Mouse (Mus musculus): ENCODE measurements around the gene Arid1b. TPM values are rescaled to one million over a fixed set of nuclear protein-coding genes. Genes with fewer than 3 reads are reported as not detected.

Arid1b gene
- polyA plus RNA-seq, 1 experiment from 2014 or later, result 14.8 TPM

- no peak overlapping the region for H3K4me2 ChIP-seq (replicated peaks)
- ATAC-seq, result no peak
- WGBS, result 67% methylated on average over 2 of the region's 2 CpGs
- 0 out of 2 replicates have a peak overlapping the region, but pooled peaks have one; percentile 16 for H3K9ac ChIP-seq (replicated peaks)
- H3K9me3 ChIP-seq, result no peaks in the 10 kb centered on the region
- H3K27me3 ChIP-seq, result no peaks in the 10 kb centered on the region
- no peak overlapping the region for H3K4me3 ChIP-seq (replicated peaks)
- H3K4me1 ChIP-seq (replicated peaks), result peaks cover 54% of the 10 kb centered on the region
- no peaks in the 10 kb centered on the region for H3K36me3 ChIP-seq
- H3K27ac ChIP-seq, result no peak overlapping the region
Observed at GRCm38 (mm10) chr17:5232180-5232579, 238.0 kb downstream of the Arid1b start.

- ATAC-seq, result no peak
- peaks cover 56% of the 10 kb centered on the region for H3K4me1 ChIP-seq (replicated peaks)
- 95% methylated on average over 1 of the region's 1 CpGs for WGBS
Observed at GRCm38 (mm10) chr17:5233991-5234390, 239.9 kb downstream of the Arid1b start.

GRCm38 (mm10) chr17:5235057-5235456 lies 240.9 kb downstream of the Arid1b start:
- ATAC-seq, result no peak
- WGBS, result 91% methylated on average over 9 of the region's 9 CpGs
- peaks cover 53% of the 10 kb centered on the region for H3K4me1 ChIP-seq (replicated peaks)

More at GRCm38 (mm10) chr17:5233991-5234390, 239.9 kb downstream of the Arid1b start:
- Histone ChIP-seq H3K27ac (no peak overlapping the region), H3K4me2 (replicated peaks) (no peak overlapping the region), H3K9ac (replicated peaks) (no peak overlapping the region), H3K9me3 (no peaks in the 10 kb centered on the region), H3K36me3 (no peaks in the 10 kb centered on the region), H3K4me3 (replicated peaks) (no peak overlapping the region), H3K27me3 (no peaks in the 10 kb centered on the region)

DNA sequence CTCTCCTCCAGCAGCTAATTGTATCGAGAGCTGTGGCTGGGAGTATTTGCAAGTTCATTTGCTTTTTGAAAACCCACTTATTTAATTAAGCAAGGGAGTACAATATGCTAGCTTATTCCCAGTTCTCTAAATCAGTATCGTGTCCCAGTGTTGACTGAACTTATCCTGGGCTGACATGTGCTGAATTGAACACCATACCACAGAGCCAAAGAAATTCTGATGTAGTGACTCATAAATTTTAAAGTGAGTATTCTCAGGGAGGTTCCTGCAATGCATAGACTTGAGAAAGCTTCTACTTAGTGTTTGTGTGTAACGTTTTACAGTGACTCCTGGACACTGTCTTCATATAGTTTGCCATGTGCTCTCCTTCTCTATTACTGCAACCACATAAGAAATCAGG lies 243.6 kb downstream of the Arid1b start:
- no peak for ATAC-seq

More at GRCm38 (mm10) chr17:5235057-5235456, 240.9 kb downstream of the Arid1b start:
- Histone ChIP-seq H3K9me3 (no peaks in the 10 kb centered on the region), H3K27me3 (no peaks in the 10 kb centered on the region), H3K4me3 (replicated peaks) (no peak overlapping the region), H3K36me3 (no peaks in the 10 kb centered on the region), H3K27ac (no peak overlapping the region), H3K9ac (replicated peaks) (no peak overlapping the region), H3K4me2 (replicated peaks) (no peak overlapping the region)

DNA sequence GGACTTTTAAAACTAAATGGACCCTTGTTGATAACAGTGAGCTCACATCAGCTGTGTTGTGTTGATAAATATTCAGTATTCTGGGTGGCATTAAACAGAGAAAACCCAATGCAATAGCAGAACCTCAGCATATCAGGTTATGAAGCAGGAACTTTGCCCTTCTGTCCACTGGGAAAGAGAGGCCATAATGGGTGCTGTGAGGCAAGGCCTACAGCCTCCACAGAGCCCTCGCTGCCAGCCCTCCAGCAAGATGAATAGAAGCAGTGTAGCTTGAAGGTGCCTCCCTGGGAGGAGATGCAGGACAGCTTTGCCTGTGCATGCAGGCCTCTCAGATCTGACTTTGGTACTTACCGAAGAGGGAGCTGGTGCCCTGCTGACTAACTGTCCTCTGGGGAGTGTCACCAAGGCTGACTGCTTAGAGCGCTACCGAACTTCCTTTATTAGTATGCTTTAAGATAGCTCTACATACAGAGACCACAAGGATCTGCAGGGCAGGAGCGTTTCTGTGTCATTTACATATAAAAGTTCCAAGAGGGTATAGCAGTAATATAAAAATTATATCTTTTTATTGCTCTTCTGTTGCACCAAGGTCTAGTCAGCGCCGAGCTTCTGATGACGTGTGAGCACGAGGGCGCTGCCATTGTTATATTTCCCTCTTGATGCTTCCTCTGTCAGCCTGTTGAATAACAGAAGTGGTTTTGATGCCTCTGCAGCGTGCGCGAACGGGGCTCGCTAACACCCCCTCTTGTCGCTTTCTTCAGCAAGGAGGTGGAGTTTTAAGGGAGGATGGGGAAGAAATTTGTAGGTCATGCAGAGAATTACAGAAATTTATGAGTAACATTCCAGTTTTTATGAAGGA lies 244.5 kb downstream of the Arid1b start:
- H3K4me3 ChIP-seq (replicated peaks), result no peak overlapping the region
- no peak overlapping the region for H3K9ac ChIP-seq (replicated peaks)
- 47% methylated on average over 16 of the region's 16 CpGs for WGBS
- no peak overlapping the region for H3K4me2 ChIP-seq (replicated peaks)
- no peaks in the 10 kb centered on the region for H3K27me3 ChIP-seq
- no peak overlapping the region for H3K27ac ChIP-seq
- H3K9me3 ChIP-seq, result no peaks in the 10 kb centered on the region
- H3K36me3 ChIP-seq, result no peaks in the 10 kb centered on the region
- peaks cover 42% of the 10 kb centered on the region for H3K4me1 ChIP-seq (replicated peaks)
- 0 out of 2 replicates have a peak, but pooled peaks have one; percentile 45 for ATAC-seq

More for the DNA sequence above, 243.6 kb downstream of the Arid1b start:
- no peak overlapping the region for H3K9ac ChIP-seq (replicated peaks)
- peaks cover 43% of the 10 kb centered on the region for H3K4me1 ChIP-seq (replicated peaks)
- no peak overlapping the region for H3K4me3 ChIP-seq (replicated peaks)
- H3K9me3 ChIP-seq, result no peaks in the 10 kb centered on the region
- no peaks in the 10 kb centered on the region for H3K27me3 ChIP-seq
- no peaks in the 10 kb centered on the region for H3K36me3 ChIP-seq
- H3K4me2 ChIP-seq (replicated peaks), result no peak overlapping the region
- WGBS, result 58% methylated on average over 3 of the region's 3 CpGs
- H3K27ac ChIP-seq, result no peak overlapping the region

DNA sequence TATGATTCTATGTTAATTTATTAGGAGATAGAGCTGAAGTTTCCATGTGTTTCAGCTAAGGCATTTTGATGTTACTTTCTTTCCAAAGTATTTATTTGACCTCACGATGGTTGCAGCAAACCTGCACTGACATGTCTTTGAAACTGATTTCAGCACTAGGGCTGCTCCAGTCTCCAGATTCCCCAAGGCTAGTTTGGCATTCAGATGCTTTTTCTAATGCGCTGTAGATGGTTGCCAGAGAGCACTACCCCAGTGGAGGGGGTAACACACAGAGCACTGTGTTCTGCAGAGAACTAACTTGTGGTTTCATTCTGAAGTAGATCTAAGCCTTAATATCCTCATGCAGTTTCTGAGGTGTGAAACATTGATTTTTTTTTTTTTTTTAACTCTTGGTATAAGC lies 250.4 kb downstream of the Arid1b start:
- H3K27ac ChIP-seq, result no peak overlapping the region
- WGBS, result 91% methylated on average over 2 of the region's 2 CpGs

DNA sequence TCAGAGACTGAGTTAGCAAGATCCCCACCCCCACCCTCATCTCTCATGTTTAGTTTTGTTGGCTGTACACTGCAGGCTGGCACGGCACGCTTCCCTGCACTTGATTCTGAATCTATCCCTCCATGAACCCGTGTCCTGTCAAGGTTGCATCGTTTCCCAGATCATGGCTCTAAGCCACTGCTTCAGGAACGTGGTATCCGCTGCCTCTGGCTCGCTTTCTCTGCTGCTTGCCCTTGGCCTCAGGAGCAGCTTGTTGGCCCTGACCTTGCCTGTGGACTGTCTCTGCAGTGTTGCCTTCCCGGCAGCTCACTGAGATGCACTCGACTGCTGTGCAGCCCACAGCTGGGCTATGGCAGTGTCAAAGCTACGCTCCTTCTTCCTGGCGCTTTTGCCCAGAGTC lies 252.6 kb downstream of the Arid1b start:
- no peak overlapping the region for H3K4me2 ChIP-seq (replicated peaks)
- no peak overlapping the region for H3K9ac ChIP-seq (replicated peaks)
- WGBS, result 91% methylated on average over 11 of the region's 11 CpGs
- peaks cover 12% of the 10 kb centered on the region for H3K4me1 ChIP-seq (replicated peaks)
- no peaks in the 10 kb centered on the region for H3K36me3 ChIP-seq
- no peaks in the 10 kb centered on the region for H3K9me3 ChIP-seq
- ATAC-seq, result no peak
- no peak overlapping the region for H3K4me3 ChIP-seq (replicated peaks)
- no peak overlapping the region for H3K27ac ChIP-seq
- H3K27me3 ChIP-seq, result no peaks in the 10 kb centered on the region

More for the DNA sequence above, 250.4 kb downstream of the Arid1b start:
- H3K27me3 ChIP-seq, result no peaks in the 10 kb centered on the region
- no peaks in the 10 kb centered on the region for H3K36me3 ChIP-seq
- ATAC-seq, result no peak
- no peak overlapping the region for H3K9ac ChIP-seq (replicated peaks)
- no peaks in the 10 kb centered on the region for H3K9me3 ChIP-seq
- H3K4me1 ChIP-seq (replicated peaks), result peaks cover 9% of the 10 kb centered on the region; the same call in 1 of the 2 replicates
- H3K4me2 ChIP-seq (replicated peaks), result no peak overlapping the region
- H3K4me3 ChIP-seq (replicated peaks), result no peak overlapping the region

DNA sequence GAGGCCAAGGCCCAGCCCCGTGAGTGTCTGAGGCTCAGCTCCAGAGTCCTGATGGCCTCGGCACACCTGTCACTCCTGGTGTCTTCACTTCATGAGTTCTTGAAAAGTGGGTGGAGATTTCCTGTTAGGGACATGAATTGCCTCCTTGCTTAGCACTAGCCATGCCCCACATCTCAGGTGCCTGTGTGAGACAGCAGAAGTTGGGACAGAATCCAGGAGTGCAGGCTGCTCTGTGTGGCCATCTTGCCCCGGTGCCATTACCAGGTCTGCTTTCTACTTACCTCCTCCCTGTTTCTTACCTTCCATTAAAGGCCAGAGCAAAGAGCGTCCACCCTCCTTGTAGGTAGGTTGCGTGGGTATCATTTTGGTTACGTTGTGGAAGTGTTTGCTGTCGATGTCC lies 253.1 kb downstream of the Arid1b start:
- Histone ChIP-seq H3K4me1 (replicated peaks) (peaks cover 12% of the 10 kb centered on the region), H3K9ac (replicated peaks) (no peak overlapping the region)
- 95% methylated on average over 7 of the region's 7 CpGs for WGBS

DNA sequence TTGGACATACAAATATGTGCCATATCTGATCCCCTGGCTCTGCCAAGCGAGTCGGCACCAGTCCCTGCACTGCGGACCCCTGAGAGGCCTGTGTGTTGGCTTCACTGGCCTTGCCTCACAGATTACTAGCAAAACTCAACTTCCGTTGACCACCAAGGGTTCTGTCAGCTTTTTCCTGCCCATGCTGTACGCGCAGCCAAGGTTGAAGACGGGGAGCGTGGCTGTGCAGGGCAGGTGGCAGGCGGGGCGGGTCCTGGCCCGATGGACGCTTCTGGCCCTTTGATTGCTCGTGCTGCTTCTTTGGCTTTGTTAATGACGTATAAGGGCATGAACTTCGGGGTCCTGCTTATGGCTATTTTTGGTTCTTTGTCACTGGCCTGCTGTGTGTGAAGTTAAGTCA lies 253.6 kb downstream of the Arid1b start:
- no peak overlapping the region for H3K4me2 ChIP-seq (replicated peaks)
- no peaks in the 10 kb centered on the region for H3K27me3 ChIP-seq
- H3K4me1 ChIP-seq (replicated peaks), result peaks cover 14% of the 10 kb centered on the region
- 91% methylated on average over 15 of the region's 15 CpGs for WGBS
- no peaks in the 10 kb centered on the region for H3K9me3 ChIP-seq
- no peak overlapping the region for H3K9ac ChIP-seq (replicated peaks)
- H3K27ac ChIP-seq, result no peak overlapping the region
- H3K36me3 ChIP-seq, result no peaks in the 10 kb centered on the region
- ATAC-seq, result no peak
- no peak overlapping the region for H3K4me3 ChIP-seq (replicated peaks)

More for the DNA sequence above, 253.1 kb downstream of the Arid1b start:
- no peak for ATAC-seq
- Histone ChIP-seq H3K27me3 (no peaks in the 10 kb centered on the region), H3K4me3 (replicated peaks) (no peak overlapping the region), H3K36me3 (no peaks in the 10 kb centered on the region), H3K27ac (no peak overlapping the region), H3K4me2 (replicated peaks) (no peak overlapping the region), H3K9me3 (no peaks in the 10 kb centered on the region)

GRCm38 (mm10) chr17:5248957-5249656 lies 255.0 kb downstream of the Arid1b start:
- 77% methylated on average over 17 of the region's 17 CpGs for WGBS
- Histone ChIP-seq H3K4me3 (replicated peaks) (no peak overlapping the region), H3K4me2 (replicated peaks) (no peak overlapping the region), H3K27ac (0 out of 2 replicates have a peak overlapping the region, but pooled peaks have one; percentile 39), H3K9ac (replicated peaks) (no peak overlapping the region), H3K4me1 (replicated peaks) (peaks cover 16% of the 10 kb centered on the region), H3K36me3 (no peaks in the 10 kb centered on the region), H3K9me3 (no peaks in the 10 kb centered on the region), H3K27me3 (0 out of 2 replicates have a peak, but pooled peaks cover 6% of the 10 kb centered on the region)
- no peak for ATAC-seq

DNA sequence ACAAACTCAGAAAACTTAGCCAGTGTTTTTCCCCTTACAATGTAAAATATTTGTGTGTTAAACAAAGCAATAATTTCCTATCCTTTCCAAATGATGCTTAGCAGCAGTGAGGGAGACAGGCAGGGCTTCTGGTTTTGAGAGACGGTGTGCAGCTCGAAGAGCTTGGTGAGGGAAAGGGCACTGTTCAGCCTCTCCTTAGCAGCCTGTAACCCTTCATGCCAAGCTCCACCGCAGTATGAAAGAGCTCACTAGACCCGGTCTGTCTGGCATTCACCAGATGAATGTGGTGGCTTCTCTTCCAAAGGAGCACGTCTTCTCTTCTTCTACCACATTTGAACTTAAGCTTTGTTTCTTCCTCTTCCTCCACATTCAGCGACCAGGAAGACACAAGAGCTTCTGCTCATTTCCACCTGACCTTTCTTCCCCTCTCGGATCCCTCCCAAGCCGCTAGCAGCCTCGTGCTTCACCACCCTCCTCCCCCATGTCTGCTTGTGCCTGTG lies 255.6 kb downstream of the Arid1b start:
- peaks cover 22% of the 10 kb centered on the region for H3K4me1 ChIP-seq (replicated peaks)
- 89% methylated on average over 9 of the region's 9 CpGs for WGBS
- no peak for ATAC-seq
- H3K9ac ChIP-seq (replicated peaks), result no peak overlapping the region
- H3K4me2 ChIP-seq (replicated peaks), result no peak overlapping the region
- H3K9me3 ChIP-seq, result no peaks in the 10 kb centered on the region
- no peaks in the 10 kb centered on the region for H3K36me3 ChIP-seq
- 0 out of 2 replicates have a peak, but pooled peaks cover 6% of the 10 kb centered on the region for H3K27me3 ChIP-seq
- no peak overlapping the region for H3K27ac ChIP-seq
- no peak overlapping the region for H3K4me3 ChIP-seq (replicated peaks)

GRCm38 (mm10) chr17:5252436-5252835 lies 258.3 kb downstream of the Arid1b start:
- H3K4me3 ChIP-seq (replicated peaks), result no peak overlapping the region
- H3K4me2 ChIP-seq (replicated peaks), result no peak overlapping the region
- no peak overlapping the region for H3K9ac ChIP-seq (replicated peaks)
- WGBS, result 32% methylated on average over 3 of the region's 3 CpGs
- H3K27me3 ChIP-seq, result 0 out of 2 replicates have a peak, but pooled peaks cover 9% of the 10 kb centered on the region
- H3K9me3 ChIP-seq, result no peaks in the 10 kb centered on the region
- ATAC-seq, result no peak
- H3K27ac ChIP-seq, result no peak overlapping the region
- H3K4me1 ChIP-seq (replicated peaks), result peaks cover 33% of the 10 kb centered on the region
- no peaks in the 10 kb centered on the region for H3K36me3 ChIP-seq

Measured in midbrain, embryonic 13.5 days (tissue).